Mouse (Mus musculus) kidney, embryonic 15.5 days (tissue): ENCODE results near the gene Mecp2. TPM values are rescaled to one million over a fixed set of nuclear protein-coding genes. Genes with fewer than 3 reads are reported as not detected.

Experiments used
- ATAC-seq: fragments of 200-750 bp; cut with Nextera tagmentation; replicated peaks from 2 replicates; pipeline ENCODE4 v1.8.0; 2017; ENCODE audit warnings: moderate TSS enrichment; ENCODE audit not compliant: low FRiP score
- H3K27ac ChIP-seq: fragments of 300-500 bp; sonication (generic); 2 replicates; pipeline ENCODE4 v1.5.1; 2015; ENCODE audit warnings: mild to moderate bottlenecking, inconsistent platforms
- H3K27me3 ChIP-seq: fragments of 300-500 bp; sonication (generic); 2 replicates; pipeline ENCODE4 v1.6.1; 2015; ENCODE audit warnings: inconsistent platforms
- H3K36me3 ChIP-seq: fragments of 300-500 bp; sonication (generic); 2 replicates; pipeline ENCODE4 v1.6.1; 2015; ENCODE audit warnings: inconsistent platforms
- H3K4me1 ChIP-seq: fragments of 300-500 bp; sonication (generic); 2 replicates; pipeline ENCODE4 v1.6.1; 2015; ENCODE audit warnings: inconsistent platforms
- H3K4me2 ChIP-seq: fragments of 300-500 bp; sonication (generic); 2 replicates; pipeline ENCODE4 v1.6.1; 2015; ENCODE audit warnings: moderate library complexity, mild to moderate bottlenecking, inconsistent platforms
- H3K4me3 ChIP-seq: fragments of 300-500 bp; sonication (generic); replicated peaks from 2 replicates; pipeline ENCODE4 v1.5.1; 2015; ENCODE audit warnings: mild to moderate bottlenecking, inconsistent platforms
- H3K9ac ChIP-seq: fragments of 300-500 bp; sonication (generic); 2 replicates; pipeline ENCODE4 v1.6.1; 2015; ENCODE audit warnings: mild to moderate bottlenecking, inconsistent platforms
- H3K9me3 ChIP-seq: fragments of 300-500 bp; sonication (generic); replicated peaks from 2 replicates; pipeline ENCODE4 v1.6.1; 2016; ENCODE audit warnings: inconsistent platforms
- WGBS: fragments of 180-500 bp; shearing (Covaris S2); methylation state at CpG from one replicate; pipeline ENCODE4 v1.1.7; 2015; ENCODE audit warnings: mixed read lengths; 5-methylcytosine and 5-hydroxymethylcytosine counted together
- microRNA counts: library from miRNA; unstranded; fragments of <30 nt; microRNA quantifications from one replicate; lab custom pipeline; 2016
- microRNA-seq: library from miRNA; unstranded; fragments of <30 nt; microRNA quantifications from one replicate; pipeline ENCODE4, GENCODE M21; 2016
- polyA plus RNA-seq: library from polyadenylated mRNA; unstranded; fragments of >200 nt; fragmentation: Nextera tagmentation; extraction: Ambion mirVana; gene quantifications from 2 replicates; pipeline ENCODE4 v1.2.1, GENCODE M21; 2015

Mecp2 gene
- polyA plus RNA-seq, 1 experiment from 2014 or later: 12.1 TPM

- no peaks in the 10 kb centered on the region for H3K4me1 ChIP-seq
- H3K9me3 ChIP-seq: no peaks in the 10 kb centered on the region
- no peak for ATAC-seq
- H3K36me3 ChIP-seq: no peaks in the 10 kb centered on the region
- WGBS: 87% methylated on average over 21 of the region's 21 CpGs
- H3K9ac ChIP-seq: no peak overlapping the region
- H3K27ac ChIP-seq: no peak overlapping the region
- H3K27me3 ChIP-seq: 0 out of 2 replicates have a peak, but pooled peaks cover 3% of the 10 kb centered on the region
- no peak overlapping the region for H3K4me3 ChIP-seq
- H3K4me2 ChIP-seq: no peak overlapping the region
Measured at GRCm38 (mm10) chrX:74006401-74006800, 128.8 kb downstream of the Mecp2 start.

- WGBS: 72% methylated on average over 2 of the region's 2 CpGs
- H3K4me1 ChIP-seq: no peaks in the 10 kb centered on the region; the same call in 1 of the 2 replicates
- H3K4me2 ChIP-seq: no peak overlapping the region
- H3K9ac ChIP-seq: no peak overlapping the region
- H3K36me3 ChIP-seq: no peaks in the 10 kb centered on the region
- 0 out of 2 replicates have a peak, but pooled peaks cover 3% of the 10 kb centered on the region for H3K27me3 ChIP-seq
- H3K27ac ChIP-seq: no peak overlapping the region
- H3K9me3 ChIP-seq: no peaks in the 10 kb centered on the region
- H3K4me3 ChIP-seq: no peak overlapping the region
- ATAC-seq: no peak
Measured at GRCm38 (mm10) chrX:74003644-74004043, 131.5 kb downstream of the Mecp2 start.

DNA sequence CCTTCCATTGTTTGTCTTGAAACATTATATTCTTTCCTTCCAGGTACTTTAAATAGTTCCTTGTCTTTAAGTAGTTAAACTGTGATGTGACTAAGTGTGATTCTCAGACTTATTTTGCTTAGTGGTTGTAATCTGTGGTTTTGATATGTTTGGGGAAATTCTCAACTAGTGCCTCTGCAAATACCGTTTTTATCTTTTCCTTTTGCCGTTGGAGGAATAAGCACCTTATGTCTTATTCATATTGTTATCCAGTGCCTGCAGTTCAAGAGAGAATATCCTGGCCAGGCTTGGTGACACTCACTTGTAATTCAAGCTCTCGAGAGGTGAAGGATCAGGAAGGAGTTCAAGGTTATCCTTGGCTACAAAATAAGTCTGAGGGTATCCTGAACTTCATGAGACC, 134.1 kb downstream of the Mecp2 start:
- no peak for ATAC-seq
- 58% methylated on average over 3 of the region's 3 CpGs for WGBS
- Histone ChIP-seq H3K4me2 (no peak overlapping the region), H3K27ac (no peak overlapping the region), H3K9ac (no peak overlapping the region), H3K4me3 (no peak overlapping the region), H3K4me1 (no peaks in the 10 kb centered on the region; the same call in 1 of the 2 replicates), H3K36me3 (no peaks in the 10 kb centered on the region), H3K27me3 (no peaks in the 10 kb centered on the region; the same call in 1 of the 2 replicates), H3K9me3 (no peaks in the 10 kb centered on the region)

- Histone ChIP-seq H3K27ac (peak overlapping the region; percentile 58; the same call in 1 of the 2 replicates), H3K9ac (no peak overlapping the region), H3K9me3 (no peaks in the 10 kb centered on the region), H3K4me1 (no peaks in the 10 kb centered on the region; the same call in 1 of the 2 replicates), H3K36me3 (no peaks in the 10 kb centered on the region), H3K4me2 (peak overlapping the region; percentile 30; the same call in 1 of the 2 replicates), H3K27me3 (no peaks in the 10 kb centered on the region; the same call in 1 of the 2 replicates), H3K4me3 (no peak overlapping the region)
- 29% methylated on average over 8 of the region's 8 CpGs for WGBS
- peak; percentile 87 for ATAC-seq
Measured at GRCm38 (mm10) chrX:73998911-73999869, 136.0 kb downstream of the Mecp2 start.

- no peak for ATAC-seq
Measured at GRCm38 (mm10) chrX:73977783-73978182, 157.4 kb downstream of the Mecp2 start.

More at GRCm38 (mm10) chrX:73977783-73978182, 157.4 kb downstream of the Mecp2 start:
- Histone ChIP-seq H3K9me3 (no peaks in the 10 kb centered on the region), H3K4me2 (no peak overlapping the region), H3K4me1 (no peaks in the 10 kb centered on the region), H3K36me3 (no peaks in the 10 kb centered on the region), H3K27me3 (0 out of 2 replicates have a peak, but pooled peaks cover 6% of the 10 kb centered on the region), H3K27ac (no peak overlapping the region), H3K9ac (no peak overlapping the region), H3K4me3 (no peak overlapping the region)
- 59% methylated on average over 1 of the region's 1 CpGs for WGBS

MicroRNAs encoded within 50 kb of the gene (microRNA counts, 519-probe panel; counts per million panel counts)
- 349 counts per million, percentile 1 among the panel's probes with 10 or more counts for microRNA mmu-miR-718 (lab: Ali Mortazavi, UCI)

Small RNA genes lying within 50 kb of the gene (microRNA-seq; reads per million reads assigned to microRNA genes)
- gene Mir5132 (1.3 reads per million), gene Mir718 (not detected)

Other genes with a start within 250 kb of the Mecp2 start
- 5.8 and 6.2 TPM in 2 replicates for gene Avpr2, start 243.3 kb downstream of the Mecp2 start, polyA plus RNA-seq
- 8.0 and 10.4 TPM in 2 replicates for gene L1cam, start 239.3 kb downstream of the Mecp2 start, polyA plus RNA-seq
- gene Arhgap4, start 213.5 kb downstream of the Mecp2 start, polyA plus RNA-seq: 3.7 and 4.0 TPM in 2 replicates
- 139 and 159 TPM in 2 replicates for gene Naa10, start 213.4 kb downstream of the Mecp2 start, polyA plus RNA-seq
- 41.9 and 54.5 TPM in 2 replicates for gene Renbp, start 204.5 kb downstream of the Mecp2 start, polyA plus RNA-seq
- gene Hcfc1, start 169.0 kb downstream of the Mecp2 start, polyA plus RNA-seq: 58.1 and 60.5 TPM in 2 replicates
- gene Irak1, start 111.4 kb downstream of the Mecp2 start, polyA plus RNA-seq: 71.5 and 77.8 TPM in 2 replicates
- gene Opn1mw, start 7.9 kb downstream of the Mecp2 start, polyA plus RNA-seq: not detected in 2 replicates
- not detected in 2 replicates for gene Tex28, start 32.5 kb upstream of the Mecp2 start, polyA plus RNA-seq
- 0.06 and 0.14 TPM in 2 replicates for gene Tktl1, start 41.9 kb upstream of the Mecp2 start, polyA plus RNA-seq
- gene Flna, start 114.5 kb upstream of the Mecp2 start, polyA plus RNA-seq: 243 and 308 TPM in 2 replicates
- gene Emd, start 119.3 kb upstream of the Mecp2 start, polyA plus RNA-seq: 27.9 and 30.9 TPM in 2 replicates
- 796 and 801 TPM in 2 replicates for gene Rpl10, start 135.4 kb upstream of the Mecp2 start, polyA plus RNA-seq
- gene Taz, start 146.5 kb upstream of the Mecp2 start, polyA plus RNA-seq: 88.2 and 91.1 TPM in 2 replicates
- gene Dnase1l1, start 147.0 kb upstream of the Mecp2 start, polyA plus RNA-seq: 12.8 and 13.0 TPM in 2 replicates
- 137 TPM in 2 replicates for gene Atp6ap1, start 161.7 kb upstream of the Mecp2 start, polyA plus RNA-seq
- gene Gdi1, start 169.6 kb upstream of the Mecp2 start, polyA plus RNA-seq: 191 and 221 TPM in 2 replicates
- 67.0 and 67.1 TPM in 2 replicates for gene Fam50a, start 177.7 kb upstream of the Mecp2 start, polyA plus RNA-seq
- gene Plxna3, start 193.7 kb upstream of the Mecp2 start, polyA plus RNA-seq: 11.4 and 17.0 TPM in 2 replicates
- 123 and 126 TPM in 2 replicates for gene Lage3, start 218.3 kb upstream of the Mecp2 start, polyA plus RNA-seq
- 68.4 and 76.0 TPM in 2 replicates for gene Ubl4a, start 237.9 kb upstream of the Mecp2 start, polyA plus RNA-seq
- gene Slc10a3, start 238.0 kb upstream of the Mecp2 start, polyA plus RNA-seq: 19.7 and 22.1 TPM in 2 replicates